Mouse (Mus musculus) myocyte (in vitro differentiated cells): ENCODE results near the gene Gm8237. TPM values are rescaled to one million over a fixed set of nuclear protein-coding genes. Genes with fewer than 3 reads are reported as not detected.
"Not testable (repeated sequence)": the region's sequence is repeated elsewhere in the genome, so short reads cannot be mapped to it uniquely, and the experiment has no call there.

Experiments used
- H3K27me3 ChIP-seq: one replicate; pipeline ENCODE4 v1.6.1; 2011; ENCODE audit not compliant: control insufficient read depth, insufficient read depth, insufficient read length
- H3K36me3 ChIP-seq: one replicate; pipeline ENCODE4 v1.6.1; 2011; ENCODE audit not compliant: control insufficient read depth, insufficient read depth
- H3K4me2 ChIP-seq: one replicate; pipeline ENCODE4 v1.6.1; 2011; ENCODE audit warnings: low read depth, control low read depth
- H3K4me3 ChIP-seq: one replicate; pipeline ENCODE4 v1.5.1; 2011; ENCODE audit warnings: mild to moderate bottlenecking, control low read depth, moderate library complexity
- H3K79me2 ChIP-seq: one replicate; pipeline ENCODE4 v1.6.1; 2011; ENCODE audit not compliant: control insufficient read depth, insufficient read depth
- H3ac ChIP-seq: one replicate; pipeline ENCODE4 v1.6.1; 2011; ENCODE audit not compliant: control insufficient read depth, insufficient read length
- polyA plus RNA-seq: library from polyadenylated mRNA; unstranded; fragments of >200 nt; fragmentation: generic; extraction: Trizol; gene quantifications from one replicate; pipeline ENCODE4 v1.2.1, GENCODE M21; 2012; ENCODE audit warnings: missing spikeins

The Gm8237 gene
- polyA plus RNA-seq, result not detected

- H3K4me3 ChIP-seq, result not testable (repeated sequence)
Measured at GRCm38 (mm10) chr14:5880241-5880640, at the start of gene Gm8237. Gm8237 (minus strand) TSS chr14:5880382.

GRCm38 (mm10) chr14:5923276-5923675 lies 43.1 kb upstream of the Gm8237 start:
- H3K4me3 ChIP-seq, H3K79me2 ChIP-seq, H3K4me2 ChIP-seq, H3K27me3 ChIP-seq, H3ac ChIP-seq, H3K36me3 ChIP-seq: not testable (repeated sequence)

More at GRCm38 (mm10) chr14:5880241-5880640, at the start of gene Gm8237:
- not testable (repeated sequence) for H3K27me3 ChIP-seq, H3ac ChIP-seq, H3K36me3 ChIP-seq, H3K79me2 ChIP-seq, H3K4me2 ChIP-seq

- not testable (repeated sequence) for H3K36me3 ChIP-seq, H3ac ChIP-seq, H3K79me2 ChIP-seq, H3K4me2 ChIP-seq, H3K27me3 ChIP-seq, H3K4me3 ChIP-seq
Measured at GRCm38 (mm10) chr14:5918330-5918942, 38.3 kb upstream of the Gm8237 start.

GRCm38 (mm10) chr14:5913701-5914100 lies 33.5 kb upstream of the Gm8237 start:
- H3K4me2 ChIP-seq, H3ac ChIP-seq, H3K36me3 ChIP-seq, H3K79me2 ChIP-seq, H3K4me3 ChIP-seq, H3K27me3 ChIP-seq: not testable (repeated sequence)

GRCm38 (mm10) chr14:5879791-5880190 lies 391 bp downstream of the Gm8237 start:
- not testable (repeated sequence) for H3K4me2 ChIP-seq, H3K79me2 ChIP-seq, H3K36me3 ChIP-seq, H3K27me3 ChIP-seq, H3ac ChIP-seq, H3K4me3 ChIP-seq

DNA sequence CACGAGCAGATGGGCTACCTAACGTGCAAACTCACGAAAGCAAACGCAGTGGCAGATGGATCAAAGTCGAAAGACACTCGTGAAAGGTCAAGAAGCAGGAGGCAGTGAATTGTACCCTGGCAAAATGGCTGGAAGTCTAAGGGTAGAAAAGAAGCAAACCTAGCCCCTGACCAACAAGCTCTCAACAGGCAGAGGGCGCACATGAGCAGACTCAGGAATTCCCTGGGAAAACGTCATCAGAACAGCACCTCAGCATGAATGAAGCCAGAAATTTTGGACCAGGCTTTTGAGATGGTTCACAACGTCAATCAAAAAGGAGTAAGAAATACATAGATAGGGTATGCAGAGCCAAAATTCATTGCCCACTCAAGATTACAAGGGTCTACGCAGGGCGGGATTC lies 1.0 kb downstream of the Gm8237 start:
- not testable (repeated sequence) for H3ac ChIP-seq, H3K4me3 ChIP-seq, H3K27me3 ChIP-seq, H3K4me2 ChIP-seq, H3K36me3 ChIP-seq, H3K79me2 ChIP-seq

DNA sequence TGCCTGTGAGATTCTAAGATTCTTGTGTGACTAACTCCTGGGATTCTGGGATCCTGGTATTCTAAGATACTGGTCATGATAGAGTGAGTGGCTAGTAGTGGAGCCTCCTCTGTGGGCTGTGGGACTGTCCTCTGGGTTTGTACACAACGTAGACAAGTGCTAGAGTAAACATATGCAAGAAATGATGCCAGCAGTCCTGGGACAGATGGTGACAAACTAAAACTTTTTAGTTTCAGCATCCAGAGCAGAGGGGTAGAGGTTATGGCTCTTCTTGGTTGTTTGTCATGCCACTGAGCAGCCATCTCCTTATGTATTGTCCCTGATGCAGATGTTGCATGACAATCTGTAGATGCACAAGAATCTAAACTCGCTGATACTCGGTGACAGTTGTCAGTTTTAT lies 24.3 kb downstream of the Gm8237 start:
- H3K27me3 ChIP-seq, H3K36me3 ChIP-seq, H3K4me3 ChIP-seq, H3ac ChIP-seq, H3K4me2 ChIP-seq, H3K79me2 ChIP-seq: not testable (repeated sequence)

DNA sequence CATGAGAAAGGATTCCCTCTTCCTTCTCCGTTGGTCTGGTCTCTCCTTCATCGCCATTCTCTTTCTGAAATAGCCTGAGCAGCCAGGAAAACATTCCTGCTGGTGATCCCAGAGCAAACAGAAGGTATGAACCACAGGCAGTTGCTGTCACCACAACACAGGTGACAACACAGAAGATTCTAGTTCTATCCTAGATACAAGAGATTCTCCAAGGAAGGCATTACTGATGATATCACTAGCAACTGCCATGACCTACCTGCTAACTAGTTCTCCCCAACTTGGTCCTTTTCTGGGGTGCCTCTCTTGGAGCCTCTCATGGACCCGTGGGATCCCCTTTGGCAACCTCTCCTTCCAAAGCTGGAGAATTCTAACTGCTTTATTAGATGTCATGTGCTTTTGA lies 50.0 kb downstream of the Gm8237 start, which contains the start of gene Gm3424:
Gene Gm3424 (minus strand): TSS at position 101 of the 400 bp plus-strand sequence.
- not testable (repeated sequence) for H3K4me3 ChIP-seq, H3K36me3 ChIP-seq, H3ac ChIP-seq, H3K27me3 ChIP-seq, H3K4me2 ChIP-seq, H3K79me2 ChIP-seq

GRCm38 (mm10) chr14:5812699-5813356 lies 67.4 kb downstream of the Gm8237 start:
- not testable (repeated sequence) for H3ac ChIP-seq

More at GRCm38 (mm10) chr14:5812699-5813356, 67.4 kb downstream of the Gm8237 start:
- H3K36me3 ChIP-seq, H3K79me2 ChIP-seq, H3K27me3 ChIP-seq, H3K4me2 ChIP-seq, H3K4me3 ChIP-seq: not testable (repeated sequence)

Other genes with a start within 250 kb of the Gm8237 start
- gene Gm8265, start 247.4 kb downstream of the Gm8237 start, polyA plus RNA-seq, result not detected
- gene Gm9603, start 192.9 kb downstream of the Gm8237 start, polyA plus RNA-seq, result not detected
- gene Gm3373, start 138.8 kb downstream of the Gm8237 start, polyA plus RNA-seq, result not detected
- gene Gm3383, start 72.4 kb downstream of the Gm8237 start, polyA plus RNA-seq, result not detected
- gene Gm3424, start 50.1 kb downstream of the Gm8237 start, polyA plus RNA-seq, result not detected
- gene Gm3248, start 81.4 kb upstream of the Gm8237 start, polyA plus RNA-seq, result not detected
- gene Gm3453, start 98.8 kb upstream of the Gm8237 start, polyA plus RNA-seq, result not detected
- gene Gm6337, start 177.9 kb upstream of the Gm8237 start, polyA plus RNA-seq, result not detected
- gene Gm8206, start 213.6 kb upstream of the Gm8237 start, polyA plus RNA-seq, result not detected
- gene Gm3468, start 228.3 kb upstream of the Gm8237 start, polyA plus RNA-seq, result not detected
- gene Gm3476, start 245.4 kb upstream of the Gm8237 start, polyA plus RNA-seq, result not detected